Mouse (Mus musculus): Measurements from ENCODE around the gene Tpd52l2. TPM values are rescaled to one million over a fixed set of nuclear protein-coding genes. Genes with fewer than 3 reads are reported as not detected.

The Tpd52l2 gene
- polyA plus RNA-seq, 2 experiments, result 123 to 172 TPM

- 94% methylated on average over 1 of the region's 1 CpGs for WGBS
- DNase-seq (ENCODE audit: low spot score) (no peak), ATAC-seq (ENCODE audit: low FRiP score, low read depth) (no peak)
- H3K4me3 ChIP-seq (replicated peaks; ENCODE audit: low read length), result no peak overlapping the region
- TF ChIP-seq POLR2A (IDR thresholded peaks at IDR 0.05; ENCODE audit: borderline replicate concordance, extremely low read depth, insufficient read depth, insufficient read length), result no peak
- no peak overlapping the region for H3K4me2 ChIP-seq (replicated peaks; ENCODE audit: low read depth, low read length, severe bottlenecking)
- H3K9me3 ChIP-seq (ENCODE audit: control insufficient read depth, low read length), result no peaks in the 10 kb centered on the region
- H3K9ac ChIP-seq (ENCODE audit: low read depth, low read length, severe bottlenecking), result no peak overlapping the region
- H3K27me3 ChIP-seq (ENCODE audit: control insufficient read depth, insufficient read depth, low read length), result peaks cover 39% of the 10 kb centered on the region
- H3K36me3 ChIP-seq (ENCODE audit: control insufficient read depth, insufficient read depth, low read length), result no peaks in the 10 kb centered on the region
- no peak overlapping the region for H3K27ac ChIP-seq (replicated peaks; ENCODE audit: low read depth, low read length)
- H3K4me1 ChIP-seq (ENCODE audit: control insufficient read depth, insufficient read depth, low read length), result peaks cover 9% of the 10 kb centered on the region; the same call in 1 of the 2 replicates
Observed at GRCm38 (mm10) chr2:181462604-181463003, 34.3 kb upstream of the Tpd52l2 start.

- Histone ChIP-seq H3K36me3 (ENCODE audit: control insufficient read depth, insufficient read depth, low read length) (no peaks in the 10 kb centered on the region), H3K27me3 (ENCODE audit: control insufficient read depth, insufficient read depth, low read length) (peaks cover 33% of the 10 kb centered on the region), H3K9ac (ENCODE audit: low read depth, low read length, severe bottlenecking) (no peak overlapping the region), H3K9me3 (ENCODE audit: control insufficient read depth, low read length) (no peaks in the 10 kb centered on the region), H3K4me3 (replicated peaks; ENCODE audit: low read length) (no peak overlapping the region), H3K4me1 (ENCODE audit: control insufficient read depth, insufficient read depth, low read length) (peaks cover 9% of the 10 kb centered on the region; the same call in 1 of the 2 replicates), H3K27ac (replicated peaks; ENCODE audit: low read depth, low read length) (no peak overlapping the region), H3K4me2 (replicated peaks; ENCODE audit: low read depth, low read length, severe bottlenecking) (no peak overlapping the region)
- DNase-seq (ENCODE audit: low spot score) (no peak), ATAC-seq (ENCODE audit: low FRiP score, low read depth) (no peak)
- WGBS, result 41% methylated on average over 7 of the region's 7 CpGs
- no peak for TF ChIP-seq POLR2A (IDR thresholded peaks at IDR 0.05; ENCODE audit: borderline replicate concordance, extremely low read depth, insufficient read depth, insufficient read length)
Observed at GRCm38 (mm10) chr2:181463008-181463738, 33.8 kb upstream of the Tpd52l2 start.

GRCm38 (mm10) chr2:181465423-181465822 lies 31.5 kb upstream of the Tpd52l2 start:
- H3K36me3 ChIP-seq (ENCODE audit: control insufficient read depth, insufficient read depth, low read length), result no peaks in the 10 kb centered on the region
- H3K4me2 ChIP-seq (replicated peaks; ENCODE audit: low read depth, low read length, severe bottlenecking), result no peak overlapping the region
- no peak for ATAC-seq (ENCODE audit: low FRiP score, low read depth)
- 53% methylated on average over 3 of the region's 3 CpGs for WGBS
- H3K27me3 ChIP-seq (ENCODE audit: control insufficient read depth, insufficient read depth, low read length), result peaks cover 14% of the 10 kb centered on the region
- no peaks in the 10 kb centered on the region for H3K9me3 ChIP-seq (ENCODE audit: control insufficient read depth, low read length)
- no peak for TF ChIP-seq POLR2A (IDR thresholded peaks at IDR 0.05; ENCODE audit: borderline replicate concordance, extremely low read depth, insufficient read depth, insufficient read length)
- no peak overlapping the region for H3K4me3 ChIP-seq (replicated peaks; ENCODE audit: low read length)
- DNase-seq (ENCODE audit: low spot score), result no peak
- H3K4me1 ChIP-seq (ENCODE audit: control insufficient read depth, insufficient read depth, low read length), result peaks cover 2% of the 10 kb centered on the region; the same call in 1 of the 2 replicates
- no peak overlapping the region for H3K9ac ChIP-seq (ENCODE audit: low read depth, low read length, severe bottlenecking)
- no peak overlapping the region for H3K27ac ChIP-seq (replicated peaks; ENCODE audit: low read depth, low read length)

- Histone ChIP-seq H3K36me3 (ENCODE audit: control insufficient read depth, insufficient read depth, low read length) (no peaks in the 10 kb centered on the region), H3K4me2 (replicated peaks; ENCODE audit: low read depth, low read length, severe bottlenecking) (no peak overlapping the region), H3K27ac (replicated peaks; ENCODE audit: low read depth, low read length) (no peak overlapping the region), H3K9ac (ENCODE audit: low read depth, low read length, severe bottlenecking) (no peak overlapping the region), H3K4me3 (replicated peaks; ENCODE audit: low read length) (no peak overlapping the region), H3K27me3 (ENCODE audit: control insufficient read depth, insufficient read depth, low read length) (no peaks in the 10 kb centered on the region), H3K4me1 (ENCODE audit: control insufficient read depth, insufficient read depth, low read length) (no peaks in the 10 kb centered on the region), H3K9me3 (ENCODE audit: control insufficient read depth, low read length) (no peaks in the 10 kb centered on the region)
- DNase-seq (ENCODE audit: low spot score) (no peak), ATAC-seq (ENCODE audit: low FRiP score, low read depth) (no peak)
- WGBS, result 71% methylated on average over 2 of the region's 2 CpGs
- no peak for TF ChIP-seq POLR2A (IDR thresholded peaks at IDR 0.05; ENCODE audit: borderline replicate concordance, extremely low read depth, insufficient read depth, insufficient read length)
Observed at GRCm38 (mm10) chr2:181470285-181470684, 26.7 kb upstream of the Tpd52l2 start.

- ATAC-seq (ENCODE audit: low FRiP score, low read depth) (no peak), DNase-seq (ENCODE audit: low spot score) (no peak)
- Histone ChIP-seq H3K4me3 (replicated peaks; ENCODE audit: low read length) (no peak overlapping the region), H3K36me3 (ENCODE audit: control insufficient read depth, insufficient read depth, low read length) (no peaks in the 10 kb centered on the region), H3K9ac (ENCODE audit: low read depth, low read length, severe bottlenecking) (no peak overlapping the region), H3K27me3 (ENCODE audit: control insufficient read depth, insufficient read depth, low read length) (no peaks in the 10 kb centered on the region), H3K9me3 (ENCODE audit: control insufficient read depth, low read length) (no peaks in the 10 kb centered on the region), H3K4me1 (ENCODE audit: control insufficient read depth, insufficient read depth, low read length) (no peaks in the 10 kb centered on the region), H3K4me2 (replicated peaks; ENCODE audit: low read depth, low read length, severe bottlenecking) (no peak overlapping the region), H3K27ac (replicated peaks; ENCODE audit: low read depth, low read length) (no peak overlapping the region)
- TF ChIP-seq POLR2A (IDR thresholded peaks at IDR 0.05; ENCODE audit: borderline replicate concordance, extremely low read depth, insufficient read depth, insufficient read length), result no peak
- WGBS, result 46% methylated on average over 5 of the region's 5 CpGs
Observed at GRCm38 (mm10) chr2:181471246-181471645, 25.7 kb upstream of the Tpd52l2 start.
